Mouse (Mus musculus) thymus, postnatal 25 days (tissue): ENCODE measurements around the gene Emsy.

Experiments used
- DNase-seq: peaks from one replicate; pipeline ENCODE4 v3.0.0; 2022

Emsy gene

DNA sequence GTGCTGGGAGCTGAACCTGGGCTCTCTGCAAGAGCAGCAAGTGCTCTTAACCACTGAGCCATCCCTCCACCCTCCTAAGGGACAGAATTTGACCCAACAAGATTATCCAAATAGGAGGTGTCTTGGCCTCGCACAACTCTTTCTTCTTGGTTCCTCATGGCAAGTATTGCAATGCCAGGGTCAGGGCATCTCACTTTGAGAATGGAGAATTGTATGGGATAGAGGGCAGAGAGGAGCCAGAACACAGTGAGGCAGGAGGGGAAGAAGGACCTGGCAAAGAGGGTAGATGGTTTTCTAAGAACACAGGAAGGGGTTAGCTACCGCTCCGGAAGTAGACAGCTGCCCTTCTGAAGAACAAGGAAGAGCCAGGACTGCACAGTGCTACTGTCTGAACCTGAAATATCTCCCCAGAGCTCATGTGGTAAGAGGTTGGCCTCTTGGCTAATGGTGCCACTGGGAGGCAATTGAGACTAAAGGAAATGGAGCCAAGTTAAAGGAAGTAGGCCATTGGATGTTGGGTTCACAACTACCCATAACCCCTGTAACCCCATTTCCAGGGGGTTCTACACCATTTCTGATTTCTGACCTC is 80.8 kb downstream of the Emsy start:
- DNase-seq = no peak

DNA sequence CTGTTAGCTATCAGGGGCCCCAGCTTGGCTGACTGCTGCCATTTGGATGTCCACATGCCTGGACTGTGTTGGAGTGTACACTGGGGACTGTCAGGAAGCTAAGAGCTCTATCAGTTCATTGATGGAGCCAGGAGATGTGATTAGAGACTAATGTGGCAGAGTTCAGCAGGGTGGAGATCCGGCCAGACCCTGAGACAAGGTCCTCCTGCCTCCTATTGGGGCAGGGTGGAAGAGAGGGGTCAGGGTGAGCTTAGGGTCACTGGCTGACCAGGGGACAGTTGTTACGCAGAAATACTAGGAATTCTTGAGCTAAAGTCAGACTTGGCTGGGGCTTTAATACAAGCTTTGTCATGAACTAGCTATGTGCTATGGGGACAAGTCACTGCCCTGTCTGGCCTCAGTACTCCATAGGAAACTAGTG is 81.8 kb downstream of the Emsy start:
- DNase-seq = no peak

DNA sequence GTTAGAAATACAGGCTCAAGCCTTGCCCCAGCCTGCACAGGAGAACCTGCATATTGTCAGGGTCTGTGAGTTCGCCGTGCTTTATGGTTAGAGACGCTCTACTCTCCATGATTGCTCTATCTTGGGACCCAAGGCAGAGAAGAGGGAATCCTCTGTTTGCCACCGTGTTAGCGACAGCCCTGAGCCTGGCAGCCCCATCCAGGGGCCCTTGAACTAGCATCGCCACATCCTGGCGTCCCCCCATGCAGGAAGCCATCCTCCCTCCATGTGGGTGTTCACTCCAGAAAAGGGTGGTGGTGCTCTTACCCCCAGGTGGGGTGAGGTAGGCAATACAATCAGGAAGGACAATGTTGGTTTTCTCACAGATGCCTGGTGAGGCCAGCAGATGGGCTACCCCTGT is 82.3 kb downstream of the Emsy start:
- DNase-seq = peak; percentile 47

DNA sequence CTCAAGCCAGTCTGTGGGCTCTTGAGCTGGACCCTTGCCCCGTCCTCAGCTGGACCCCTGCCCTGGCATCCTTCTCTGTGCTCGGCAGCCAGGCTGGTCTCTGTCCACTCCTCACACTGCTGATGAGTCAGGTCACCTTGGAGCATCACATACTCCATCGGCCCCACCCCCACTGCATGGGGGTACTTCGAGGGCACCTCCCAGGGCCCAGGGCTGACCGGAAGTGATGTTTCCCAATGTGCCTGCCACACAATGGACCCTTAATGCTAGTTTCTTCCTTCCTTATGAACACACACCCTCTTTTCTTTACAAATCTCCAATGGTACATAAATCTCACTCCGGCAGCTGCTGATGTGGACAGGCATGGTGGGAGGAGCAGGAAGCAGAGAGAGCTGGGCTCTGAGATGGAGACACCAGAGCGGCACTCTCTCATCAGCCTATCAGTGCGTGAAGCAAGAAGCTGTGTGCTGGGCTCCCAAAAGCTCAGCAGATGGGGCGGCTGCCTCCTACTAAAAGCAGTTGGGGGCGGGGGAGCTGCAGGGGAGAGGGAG is 83.3 kb downstream of the Emsy start:
- DNase-seq = no peak

DNA sequence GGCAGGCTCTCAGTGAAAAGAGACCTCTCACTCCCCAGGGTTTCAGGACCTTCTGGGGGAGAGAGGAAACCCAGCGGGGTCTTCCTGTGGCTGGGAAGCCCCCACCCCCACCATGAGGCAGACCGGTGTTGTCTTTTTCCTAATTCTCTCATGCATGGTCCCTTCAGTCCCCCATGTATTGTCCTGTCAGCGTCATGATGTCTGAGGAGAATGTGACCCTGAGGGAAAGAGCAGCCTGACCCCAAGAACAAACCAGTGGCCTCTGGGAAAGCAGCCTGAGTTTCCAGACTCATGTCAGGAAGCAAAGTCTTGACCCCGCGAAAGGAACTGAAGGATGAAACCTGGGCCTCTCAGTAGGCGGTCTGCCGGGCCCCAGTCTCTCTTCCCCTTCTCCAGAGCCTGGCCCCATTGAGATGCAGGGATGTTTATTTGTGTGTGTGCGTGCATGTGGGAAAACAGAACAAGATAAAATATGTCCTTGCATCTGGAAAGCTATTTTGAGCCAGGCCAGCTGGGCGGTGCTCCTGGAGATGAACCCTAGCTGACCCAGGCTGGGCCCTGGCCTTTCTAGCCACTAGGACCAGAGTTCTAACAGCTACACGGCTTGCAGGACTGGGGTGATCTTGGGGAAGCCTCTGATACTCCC is 84.2 kb downstream of the Emsy start:
- DNase-seq = no peak

DNA sequence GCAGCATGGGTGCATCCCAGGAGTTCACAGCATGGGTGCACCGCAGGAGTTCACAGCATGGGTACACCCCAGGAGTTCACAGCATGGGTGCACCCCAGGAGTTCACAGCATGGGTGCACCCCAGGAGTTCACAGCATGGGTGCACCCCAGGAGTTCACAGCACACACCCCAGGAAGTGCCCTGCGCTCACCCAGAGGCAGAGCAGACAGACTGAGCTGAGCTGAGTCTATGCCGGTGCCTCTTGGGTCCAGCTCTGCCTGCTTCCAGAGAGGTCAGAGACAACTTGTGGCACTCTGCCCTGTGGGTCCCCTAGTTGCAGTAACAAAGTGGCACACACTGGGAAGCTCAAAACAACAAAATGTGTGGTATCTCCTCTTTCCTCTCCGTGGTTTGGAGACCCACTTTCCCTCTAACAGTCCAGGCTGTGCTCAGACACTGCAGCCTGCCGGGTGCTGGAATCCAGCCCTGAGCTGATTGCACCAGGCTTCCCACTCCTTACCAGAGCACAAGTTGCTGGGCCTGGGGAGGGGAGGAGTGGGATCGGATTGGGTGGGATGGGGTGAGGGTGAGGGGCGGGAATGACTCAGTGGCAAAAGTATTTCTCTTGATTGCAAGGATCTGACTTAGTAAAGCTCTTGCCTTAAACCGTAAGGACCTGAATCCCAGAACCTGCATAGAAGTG is 85.6 kb downstream of the Emsy start:
- DNase-seq = peak; percentile 54

DNA sequence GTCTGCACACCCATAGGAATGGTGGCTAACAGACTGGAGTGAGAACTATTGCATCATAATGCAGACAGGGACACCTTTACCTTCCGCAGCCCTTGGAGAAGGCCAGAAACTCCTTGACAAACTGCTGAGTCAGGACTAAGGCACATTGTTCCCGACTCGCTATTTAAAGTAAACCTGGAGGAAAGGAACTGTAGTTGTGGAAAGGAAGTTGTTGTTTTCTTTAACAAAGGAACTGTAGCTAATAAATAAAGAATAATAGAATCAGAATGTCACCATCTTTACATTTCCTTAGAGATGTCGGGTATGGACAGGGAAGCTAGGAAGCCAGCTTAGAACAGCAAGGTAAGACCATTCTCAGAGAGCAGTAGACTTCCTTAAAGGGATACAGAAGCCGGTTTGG is 89.5 kb downstream of the Emsy start:
- no peak for DNase-seq

DNA sequence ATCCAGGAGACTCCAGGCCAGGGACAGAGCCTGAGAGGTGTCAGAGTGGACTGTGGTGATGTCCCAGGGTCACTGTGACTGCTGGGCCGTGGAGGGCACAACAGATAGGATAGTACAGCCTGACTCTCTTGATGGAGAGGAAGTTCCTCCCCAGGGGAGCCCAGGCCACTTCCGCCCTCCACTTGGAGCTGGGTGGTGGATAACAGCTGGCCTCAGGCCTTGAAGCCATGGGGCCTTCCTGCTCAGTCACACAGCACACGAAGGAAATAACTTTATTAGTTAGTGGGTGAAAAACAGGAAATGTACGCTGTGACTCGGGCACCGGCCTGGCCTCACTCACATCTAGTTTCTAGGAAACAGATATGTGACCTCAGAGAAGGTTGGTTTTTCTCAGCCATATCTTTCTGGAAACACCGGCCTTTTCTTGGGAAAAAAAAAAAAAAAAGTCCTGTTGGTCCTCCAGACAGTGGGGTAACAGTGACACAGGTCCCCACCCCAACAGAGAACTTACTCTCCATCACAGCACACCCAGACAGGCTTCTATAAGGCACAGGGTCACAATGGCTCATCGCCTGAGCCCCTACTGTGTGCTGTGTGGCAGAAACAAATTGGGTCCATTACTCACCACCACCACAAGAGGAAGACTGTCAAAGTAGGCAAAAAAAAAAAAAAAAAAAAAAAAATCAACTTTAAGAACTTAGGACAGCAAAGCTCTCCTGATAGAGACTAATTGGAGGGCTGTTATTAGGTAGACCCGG is 91.8 kb downstream of the Emsy start:
- DNase-seq = peak; percentile 51

DNA sequence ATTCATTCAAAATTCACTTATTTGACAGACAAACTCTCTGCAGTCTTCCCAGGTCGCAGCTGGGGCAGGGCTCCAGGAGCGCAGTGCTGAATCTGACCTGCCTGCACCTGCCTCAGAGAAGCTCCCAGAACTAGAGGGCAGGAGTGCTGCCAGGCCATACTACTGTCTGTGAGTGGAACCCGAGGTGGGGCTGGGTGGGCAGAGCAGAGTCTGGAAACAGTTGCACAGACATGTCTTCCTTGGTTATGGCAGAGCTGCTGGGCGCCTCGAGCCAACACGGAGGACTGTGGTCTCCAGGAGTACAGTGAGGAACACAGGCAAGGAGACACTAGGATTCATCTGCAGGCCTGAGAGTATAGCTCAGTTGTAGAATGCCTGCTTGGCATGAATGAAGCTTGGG is 92.6 kb downstream of the Emsy start:
- peak; percentile 52 for DNase-seq

DNA sequence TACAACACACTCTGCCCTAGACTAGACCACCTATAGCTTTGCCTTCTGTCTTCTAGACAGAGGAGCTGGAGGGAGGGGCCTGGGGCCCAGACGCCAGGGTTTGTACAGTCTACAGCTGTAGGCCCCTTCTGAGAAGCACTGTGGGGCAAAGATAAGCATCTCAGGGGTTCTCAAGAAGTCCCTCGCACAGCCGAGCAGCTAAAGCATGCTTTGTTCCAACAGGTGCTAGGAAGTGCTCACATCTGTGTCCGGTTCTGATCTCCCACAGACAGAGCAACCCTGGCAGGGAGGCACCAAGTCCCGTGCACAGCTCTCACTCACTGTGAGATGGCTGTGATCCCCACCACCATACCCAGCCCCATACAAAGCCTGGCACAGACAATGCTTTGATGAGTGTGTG is 93.6 kb downstream of the Emsy start:
- peak; percentile 80 for DNase-seq

DNA sequence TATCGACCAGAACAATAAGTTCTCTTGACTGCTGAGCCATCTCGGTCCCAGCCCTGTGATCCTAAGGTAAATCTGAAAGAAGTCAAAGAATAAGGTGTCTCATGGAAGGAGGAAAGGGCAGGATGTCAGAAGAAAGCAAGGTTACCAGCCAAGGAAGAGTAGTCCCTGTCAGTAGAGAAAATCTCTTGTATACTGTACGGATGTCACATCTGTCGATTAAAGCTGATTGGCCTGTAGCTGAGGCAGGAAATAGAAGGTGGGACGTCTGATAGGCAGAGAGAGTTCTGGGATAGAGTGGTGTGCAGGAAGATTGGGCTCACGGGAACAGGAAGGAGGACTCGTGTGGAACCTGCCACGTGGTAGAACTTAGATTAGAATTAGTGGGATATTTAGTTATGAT is 94.4 kb downstream of the Emsy start:
- peak; percentile 37 for DNase-seq

DNA sequence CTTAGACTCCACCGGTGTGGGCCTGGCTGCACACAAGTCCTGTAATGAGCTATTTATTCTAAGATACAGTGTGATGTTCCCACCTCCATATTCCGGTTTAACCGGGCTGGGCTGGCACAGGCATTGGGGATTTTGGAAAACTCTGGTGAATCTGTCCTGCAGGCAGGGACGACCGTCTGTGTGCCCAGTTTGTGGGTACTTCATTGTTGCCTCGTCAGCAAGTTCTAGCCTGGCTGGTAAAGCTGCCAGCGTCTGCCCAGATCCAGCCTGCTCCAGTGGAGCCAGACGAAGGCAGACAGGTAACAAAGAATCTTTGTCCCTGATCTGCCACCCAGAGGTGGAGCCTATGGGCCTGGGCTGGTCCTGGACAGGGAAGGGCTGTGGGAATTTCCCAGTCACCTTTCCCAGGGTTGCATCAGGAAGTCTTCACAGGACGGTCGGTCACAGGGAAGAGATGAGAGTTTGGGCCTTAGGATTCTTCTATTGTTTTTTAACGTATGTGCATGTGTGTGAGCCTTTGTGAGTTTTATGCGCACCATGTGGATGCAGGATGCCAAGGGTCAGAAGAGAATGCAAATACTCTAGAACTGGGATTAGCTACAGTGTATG is 94.9 kb downstream of the Emsy start:
- no peak for DNase-seq

DNA sequence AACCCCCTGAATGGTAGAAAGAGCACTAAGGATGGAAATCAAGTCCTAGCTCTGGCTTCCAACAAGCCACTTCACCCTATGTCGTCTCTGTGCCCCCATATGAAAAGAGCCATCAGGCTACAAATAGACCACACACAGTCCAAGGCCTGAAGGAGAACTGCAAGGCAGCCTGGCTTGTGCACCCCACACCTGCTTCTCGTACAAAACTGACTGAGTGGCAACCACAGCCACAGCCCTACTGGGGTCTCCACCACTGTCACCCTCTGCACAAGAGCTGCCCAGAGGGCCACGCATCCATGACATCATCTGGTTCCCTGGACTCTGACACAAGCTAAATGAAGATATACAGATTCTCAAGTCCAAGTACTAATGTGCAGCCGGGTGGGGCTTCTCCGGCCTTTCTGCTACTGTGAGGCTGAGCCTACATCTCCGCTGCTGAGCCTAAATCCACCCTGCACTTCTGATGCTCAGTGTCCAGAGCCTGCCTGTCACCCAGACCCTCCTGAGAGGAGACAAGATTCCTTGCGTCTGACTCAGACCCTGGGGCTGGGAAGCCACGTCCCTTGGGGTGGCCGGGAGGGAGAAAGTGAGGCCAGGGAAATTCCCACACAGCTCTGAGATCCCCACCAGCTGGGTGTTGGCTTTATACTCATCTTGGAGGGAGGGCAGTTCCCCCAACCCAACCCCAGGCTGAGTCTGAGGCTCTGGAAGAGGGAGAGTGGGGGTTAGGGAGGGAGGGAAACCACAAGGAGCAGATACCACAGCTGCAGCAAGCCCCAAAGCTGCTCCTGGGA is 98.3 kb downstream of the Emsy start:
- DNase-seq = peak; percentile 47

DNA sequence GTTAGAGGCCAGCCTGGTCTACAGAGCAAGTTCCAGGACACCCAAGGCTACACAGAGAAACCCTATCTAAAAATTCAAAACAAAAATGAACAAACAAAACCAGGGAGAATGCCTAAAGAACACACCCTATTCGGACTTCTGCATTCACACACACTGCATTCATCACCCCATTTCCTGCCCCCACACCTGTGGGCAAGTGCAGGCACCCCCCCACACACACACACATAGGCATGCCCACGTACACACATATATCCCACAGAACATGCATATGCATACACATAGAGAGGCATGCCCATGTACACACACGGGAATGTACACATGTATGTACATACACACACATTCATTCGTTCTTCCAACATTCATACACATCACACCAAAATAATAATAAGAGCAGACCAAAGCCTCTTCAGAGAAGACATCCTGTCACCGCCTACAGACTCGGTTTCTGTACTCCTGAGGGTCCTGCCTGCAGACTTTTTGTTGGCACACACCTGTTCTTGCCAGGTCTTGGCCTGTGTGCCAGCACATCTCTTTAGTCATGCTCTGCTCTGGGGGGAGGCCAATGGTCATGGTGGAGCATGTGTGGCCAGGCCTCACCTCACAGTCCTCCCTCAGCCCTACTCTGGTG is 99.7 kb downstream of the Emsy start:
- DNase-seq = peak; percentile 50

DNA sequence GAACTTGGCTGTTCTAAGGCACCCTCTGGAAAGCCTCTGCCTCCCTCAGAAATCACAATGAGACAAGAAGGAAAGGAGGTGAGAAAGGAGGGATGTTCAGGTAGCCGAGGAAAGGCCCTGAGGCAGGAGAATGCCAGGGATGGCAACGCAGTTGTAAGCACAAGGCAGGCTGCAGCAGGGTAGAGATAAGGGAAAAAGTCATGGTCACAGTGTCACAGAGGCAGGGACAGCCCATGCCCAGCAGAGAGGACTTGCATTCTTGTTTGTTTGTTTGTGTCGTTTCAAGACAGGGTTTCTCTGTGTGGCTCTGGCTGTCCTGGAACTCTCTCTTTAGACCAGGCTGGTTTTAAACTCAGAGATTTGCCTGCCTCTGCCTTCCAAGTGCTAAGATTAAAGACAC is 105.5 kb downstream of the Emsy start:
- DNase-seq = no peak

DNA sequence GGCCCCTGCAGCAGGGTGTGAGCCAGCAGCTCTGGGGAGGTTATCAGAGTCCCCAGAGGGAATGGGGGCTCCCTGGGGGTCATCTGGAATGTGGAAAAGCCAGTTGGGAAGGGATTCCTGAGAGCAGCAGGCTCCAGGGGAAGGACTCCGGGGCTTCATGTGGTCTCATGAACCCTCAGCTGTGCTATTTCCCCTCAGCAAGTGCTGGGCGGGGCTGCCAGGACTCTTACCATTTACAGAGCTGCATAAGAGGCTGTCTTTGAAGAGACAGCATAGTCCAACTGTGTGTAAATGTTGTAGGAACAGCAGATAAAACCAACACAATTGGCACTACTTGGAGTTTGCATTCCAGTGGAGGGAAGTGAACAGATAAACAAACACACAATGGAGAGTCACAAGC is 106.0 kb downstream of the Emsy start:
- DNase-seq = peak; percentile 44

DNA sequence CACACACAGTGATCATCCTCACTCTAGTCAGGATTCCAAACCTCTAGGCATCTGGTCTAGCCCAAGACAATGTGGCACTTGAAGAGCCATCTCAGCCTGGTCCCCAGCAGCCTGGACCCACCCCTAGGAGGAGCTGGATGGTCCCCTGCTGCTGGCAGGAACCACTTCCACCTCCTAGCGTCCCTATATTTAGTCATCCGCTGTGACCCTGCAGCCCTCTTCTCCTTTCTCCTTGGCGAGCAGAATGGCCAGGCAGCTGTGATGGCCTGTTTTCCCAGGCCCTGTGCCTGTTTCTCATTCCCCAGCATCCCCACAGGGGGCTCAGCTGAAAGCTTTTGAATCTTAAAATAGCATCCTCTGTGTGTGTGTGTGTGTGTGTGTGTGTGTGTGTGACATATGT is 107.7 kb downstream of the Emsy start:
- no peak for DNase-seq

DNA sequence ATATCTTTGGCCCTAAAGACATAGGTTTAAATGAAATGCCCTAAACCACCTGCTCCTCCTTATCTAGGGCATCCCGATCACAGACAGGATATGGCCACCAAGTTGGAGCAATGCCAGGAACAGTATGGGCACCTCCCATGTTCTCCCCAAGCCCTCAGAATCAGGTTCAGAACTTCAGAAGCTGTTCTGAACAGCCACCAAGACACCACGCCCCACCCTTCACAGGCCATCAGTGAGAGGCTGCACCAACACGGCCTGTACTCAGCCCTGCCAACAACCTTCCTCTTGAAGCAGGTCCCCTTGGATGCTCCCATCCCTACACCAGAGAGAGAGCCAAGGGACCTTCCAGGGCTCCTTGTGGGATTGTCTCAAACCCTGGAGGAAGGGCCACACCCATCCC is 112.0 kb downstream of the Emsy start:
- DNase-seq = no peak

DNA sequence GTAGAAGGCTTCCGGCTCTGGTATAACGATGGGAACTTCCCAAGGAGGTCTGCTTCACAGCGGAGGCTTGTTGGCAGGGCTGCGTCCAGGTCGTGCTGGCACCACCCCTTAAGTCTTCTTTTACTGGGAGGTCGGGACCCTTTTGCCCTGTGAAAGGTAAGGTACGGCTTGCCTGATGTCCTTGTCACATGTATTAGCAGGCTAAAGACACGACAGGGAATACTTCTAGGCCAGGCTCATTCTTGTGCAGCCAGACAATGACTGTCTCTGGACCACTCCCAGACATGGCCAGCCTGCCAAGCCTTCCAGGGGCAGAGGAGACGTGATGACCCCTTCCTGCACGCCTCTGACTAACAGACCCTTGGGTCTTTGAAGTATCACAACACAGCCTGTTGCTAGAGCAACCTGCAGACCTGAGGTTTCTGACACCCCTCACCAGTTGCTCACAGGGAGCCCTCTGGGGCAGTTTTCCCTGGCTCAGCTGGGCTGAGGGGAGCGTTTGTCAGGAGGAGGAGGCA is 112.7 kb downstream of the Emsy start:
- no peak for DNase-seq

DNA sequence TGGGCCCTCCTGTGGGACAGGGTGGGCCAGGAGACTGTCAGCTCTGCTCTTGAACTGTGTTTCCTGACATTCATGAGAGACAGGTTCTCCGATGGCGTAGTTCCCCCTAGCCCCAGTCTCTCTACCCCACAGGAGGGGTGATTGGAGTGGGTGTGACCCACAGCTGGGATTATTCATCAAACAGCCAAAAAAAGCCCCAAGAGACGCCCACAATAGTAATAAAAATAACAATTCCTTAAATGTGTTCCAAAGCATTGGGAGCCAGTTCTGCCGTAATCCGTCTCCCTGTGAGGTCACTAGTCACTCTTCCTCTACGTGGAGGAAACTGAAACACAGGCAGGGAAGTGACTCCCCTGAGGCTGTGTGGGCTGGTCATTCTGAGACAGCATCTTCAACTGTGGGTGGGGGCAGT is 113.8 kb downstream of the Emsy start:
- no peak for DNase-seq

DNA sequence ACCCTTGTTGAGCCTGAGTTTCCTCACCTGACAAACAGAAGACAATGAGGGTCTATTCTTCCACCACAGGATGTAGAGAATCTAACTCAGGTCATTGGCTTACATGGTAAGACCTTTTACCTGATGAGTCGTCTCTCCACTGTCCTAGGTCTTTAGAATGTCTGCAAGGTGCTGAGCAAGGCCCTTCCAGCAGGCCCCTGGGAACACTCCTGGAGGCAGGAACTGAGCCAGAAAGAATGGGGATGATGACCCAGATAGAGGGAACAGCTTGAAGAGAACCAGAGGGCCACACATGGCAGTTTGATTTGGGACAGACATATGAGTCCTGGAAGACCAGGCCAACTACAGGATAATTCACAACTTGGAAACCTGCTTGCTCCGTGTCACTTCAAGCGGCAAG is 114.3 kb downstream of the Emsy start:
- DNase-seq = no peak

DNA sequence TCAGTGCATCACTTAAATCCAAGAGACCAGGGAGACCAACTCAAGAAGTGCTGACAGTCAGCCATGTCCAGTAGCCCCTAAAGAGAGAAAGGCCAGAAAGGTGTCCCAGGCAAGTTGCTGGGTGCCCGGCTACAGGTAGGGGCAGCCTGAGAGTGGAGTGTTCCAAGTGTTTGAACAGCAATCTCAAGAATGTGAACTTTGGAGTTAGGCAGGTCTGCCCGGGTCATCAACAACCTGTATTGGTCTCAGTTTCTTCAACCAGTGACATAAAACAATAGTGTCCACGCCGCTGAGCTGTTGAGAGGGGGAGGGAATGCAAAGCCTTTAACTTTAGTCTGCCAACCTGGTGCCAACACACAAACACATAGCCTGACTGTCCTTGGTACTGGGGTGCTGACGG is 115.0 kb downstream of the Emsy start:
- DNase-seq = no peak
